Mouse (Mus musculus): ENCODE data around the gene Lrrc2. TPM values are rescaled to one million over a fixed set of nuclear protein-coding genes. Genes with fewer than 3 reads are reported as not detected.

Lrrc2 gene
- total RNA-seq (2021), result under 1 TPM; 0.46 to 0.48 TPM

DNA sequence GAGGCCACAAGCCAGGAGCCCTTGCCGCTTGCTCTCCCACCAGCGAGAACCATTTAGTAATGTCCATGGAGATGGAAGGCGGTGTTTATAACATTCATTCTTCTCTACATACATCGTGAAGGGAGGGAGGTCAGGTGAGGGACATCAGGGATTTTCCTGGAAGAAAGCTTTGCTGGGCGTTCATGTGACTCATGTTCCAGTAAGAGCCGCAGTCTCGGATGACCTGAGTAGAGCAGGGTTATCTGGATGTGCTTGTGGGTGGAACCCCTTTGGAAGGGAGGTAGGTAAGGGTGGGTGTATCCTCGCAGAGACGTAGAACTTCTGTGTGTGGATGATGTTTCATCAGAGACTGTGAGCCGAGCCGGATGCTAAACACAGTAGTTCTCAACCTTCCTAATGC, at the start of gene Lrrc2:
Gene Lrrc2, plus strand, starts transcription at position 149 of the 400 bp plus-strand sequence.
- no peak for DNase-seq
- intact Hi-C loops (cut with DNase I), result loop anchor here (10.0 kb wide), 1 partner anchor 237 kb away; no protein-coding TSS in a partner anchor

DNA sequence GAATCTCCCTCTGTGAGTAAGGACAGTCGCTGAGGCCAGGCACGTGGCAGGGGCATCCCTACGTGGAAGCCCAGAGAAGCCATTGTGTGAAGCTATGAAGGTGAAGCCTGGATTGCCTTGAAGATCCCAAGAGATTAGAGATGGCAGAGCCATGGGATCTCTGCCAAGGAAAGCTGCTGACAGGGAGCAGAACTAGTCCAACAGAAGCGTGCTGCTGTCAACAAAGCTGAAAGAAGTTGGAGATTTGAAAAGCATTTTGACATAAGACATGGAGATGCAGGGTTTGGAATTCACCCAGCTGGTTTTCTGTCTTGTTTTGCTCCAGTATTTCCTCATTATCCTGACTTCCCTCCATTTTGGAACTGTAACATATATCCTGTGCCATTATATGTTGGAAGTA, 49.1 kb upstream of the Lrrc2 start:
- no peak for DNase-seq
- intact Hi-C loops (cut with DNase I), result no loop called here

- DNase-seq, result no peak
- intact Hi-C loops (cut with DNase I), result no loop called here
Observed at GRCm38 (mm10) chr9:110907201-110907837, 44.0 kb upstream of the Lrrc2 start.

- intact Hi-C loops (cut with DNase I), result no loop called here
- no peak for DNase-seq
Observed at GRCm38 (mm10) chr9:110907838-110908630, 43.3 kb upstream of the Lrrc2 start.

DNA sequence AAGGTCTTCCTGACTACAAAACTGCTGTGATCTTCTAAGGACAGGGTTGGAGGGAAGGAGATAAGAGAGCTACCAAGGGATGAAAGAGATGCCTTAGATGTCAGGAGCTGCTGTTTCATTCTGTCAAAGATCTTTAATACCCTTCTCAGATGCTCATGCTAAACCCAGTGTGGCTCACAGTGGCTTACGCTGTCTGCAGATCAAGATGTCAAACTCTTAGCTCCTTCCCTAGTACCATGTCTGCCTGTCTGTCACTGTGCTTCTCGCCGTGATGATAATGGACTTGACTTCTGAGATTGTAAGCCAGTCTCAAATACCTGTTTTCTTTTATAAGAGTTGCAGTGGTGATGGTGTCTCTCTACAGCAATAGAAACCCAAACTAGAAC, 42.7 kb upstream of the Lrrc2 start:
- intact Hi-C loops (cut with DNase I), result no loop called here

DNA sequence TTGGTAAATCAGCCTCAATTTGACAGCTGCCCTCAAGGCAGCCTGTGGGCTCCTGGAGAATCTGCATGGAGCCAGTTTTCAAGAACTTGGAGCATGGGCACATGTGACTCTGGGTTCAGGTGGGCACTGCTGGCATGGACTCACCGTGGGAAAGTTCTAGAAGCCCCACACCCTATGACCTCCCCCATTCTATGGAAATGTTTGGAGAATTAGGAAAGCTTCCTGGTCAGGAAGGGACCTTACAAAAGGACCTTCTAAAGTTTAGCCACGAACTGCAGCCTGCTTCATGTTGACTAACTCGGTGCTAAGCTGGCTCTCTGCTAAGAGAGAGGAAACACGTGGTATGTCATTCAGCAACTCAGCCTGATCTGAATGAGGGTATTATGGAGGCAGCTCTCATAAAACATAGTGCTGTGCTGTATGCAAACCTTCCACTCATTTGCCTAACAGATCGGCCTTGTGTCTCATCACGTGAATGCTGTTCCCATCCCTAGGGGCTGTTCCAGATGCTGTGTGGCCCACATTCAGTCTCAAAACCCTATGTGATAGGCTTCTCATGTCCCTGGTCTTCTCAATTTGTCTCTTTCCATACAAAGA, 41.9 kb upstream of the Lrrc2 start:
- intact Hi-C loops (cut with DNase I), result no loop called here
- no peak for DNase-seq

More for the DNA sequence above, 42.7 kb upstream of the Lrrc2 start:
- DNase-seq, result no peak

DNA sequence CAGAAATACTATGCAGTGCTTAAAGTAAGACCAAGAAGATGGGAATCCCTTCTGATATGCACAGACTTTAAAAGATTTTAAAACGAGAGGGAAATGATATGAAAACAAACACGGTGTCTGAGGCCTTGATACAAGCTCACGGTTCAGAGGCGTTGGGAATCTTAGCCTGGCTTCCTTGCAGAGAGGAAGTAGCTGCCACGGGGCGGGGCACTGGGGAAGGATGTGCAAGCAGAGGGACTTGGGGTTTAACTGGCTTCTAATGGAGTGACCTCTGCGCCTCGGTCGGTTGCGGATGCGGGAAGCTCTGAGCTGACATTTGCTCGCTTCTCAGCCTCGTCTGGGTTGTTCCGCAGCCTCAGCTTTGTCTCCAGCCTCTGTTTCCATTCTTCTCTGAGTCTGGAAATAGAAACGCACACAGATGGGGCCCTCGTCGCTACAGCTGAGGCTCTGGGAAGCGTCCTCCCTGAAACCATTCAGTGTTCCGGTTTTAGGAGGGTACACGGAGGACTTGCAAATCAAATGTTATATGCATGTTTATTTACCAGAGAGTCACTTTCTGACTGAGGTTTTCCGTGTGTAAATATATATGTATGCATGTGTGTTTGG, 36.6 kb upstream of the Lrrc2 start:
- no peak for DNase-seq
- intact Hi-C loops (cut with DNase I), result no loop called here

DNA sequence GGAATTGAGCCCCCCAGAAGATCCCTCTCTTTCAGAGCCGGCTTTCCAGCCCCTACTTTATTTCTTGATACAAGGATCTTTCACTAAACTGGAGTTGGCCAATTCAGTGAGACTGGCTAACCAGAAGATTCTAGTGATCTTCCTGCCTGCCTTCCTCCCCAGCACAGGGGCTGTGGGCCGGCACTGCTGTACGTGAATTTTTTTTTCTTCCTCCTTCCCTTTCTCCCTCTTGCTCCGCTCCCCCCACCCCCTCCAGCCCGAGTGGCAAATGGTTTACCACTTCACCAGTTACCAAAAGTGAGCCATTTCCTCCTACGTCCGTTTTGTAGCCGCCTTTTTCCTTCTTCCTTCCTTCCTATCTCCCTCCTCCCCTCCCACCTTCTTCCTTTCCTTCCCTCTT, 35.9 kb upstream of the Lrrc2 start:
- no peak for DNase-seq
- intact Hi-C loops (cut with DNase I), result no loop called here

DNA sequence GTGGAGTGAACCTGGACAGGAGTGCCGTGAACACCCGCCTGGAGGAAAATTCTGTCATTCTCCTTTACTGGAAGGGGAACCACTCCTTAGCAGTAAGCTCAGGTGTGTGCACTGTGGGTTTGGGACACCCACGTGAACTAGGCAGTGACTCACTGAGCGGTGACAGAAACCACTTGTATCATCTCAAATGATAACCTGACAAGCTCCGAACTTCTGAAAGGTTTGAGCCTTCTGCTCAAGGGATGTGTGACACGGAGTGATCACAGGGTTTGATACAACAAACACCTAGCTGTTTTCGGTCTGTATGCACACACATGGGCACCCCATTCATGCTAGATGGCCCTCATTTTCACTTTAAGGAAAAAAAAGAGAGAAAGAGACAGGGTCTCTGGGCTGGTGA, 34.6 kb upstream of the Lrrc2 start, which contains the start of gene Fam240a:
Gene Fam240a, minus strand, starts transcription at position 76 of the 400 bp plus-strand sequence.
- intact Hi-C loops (cut with DNase I), result no loop called here
- DNase-seq, result no peak

DNA sequence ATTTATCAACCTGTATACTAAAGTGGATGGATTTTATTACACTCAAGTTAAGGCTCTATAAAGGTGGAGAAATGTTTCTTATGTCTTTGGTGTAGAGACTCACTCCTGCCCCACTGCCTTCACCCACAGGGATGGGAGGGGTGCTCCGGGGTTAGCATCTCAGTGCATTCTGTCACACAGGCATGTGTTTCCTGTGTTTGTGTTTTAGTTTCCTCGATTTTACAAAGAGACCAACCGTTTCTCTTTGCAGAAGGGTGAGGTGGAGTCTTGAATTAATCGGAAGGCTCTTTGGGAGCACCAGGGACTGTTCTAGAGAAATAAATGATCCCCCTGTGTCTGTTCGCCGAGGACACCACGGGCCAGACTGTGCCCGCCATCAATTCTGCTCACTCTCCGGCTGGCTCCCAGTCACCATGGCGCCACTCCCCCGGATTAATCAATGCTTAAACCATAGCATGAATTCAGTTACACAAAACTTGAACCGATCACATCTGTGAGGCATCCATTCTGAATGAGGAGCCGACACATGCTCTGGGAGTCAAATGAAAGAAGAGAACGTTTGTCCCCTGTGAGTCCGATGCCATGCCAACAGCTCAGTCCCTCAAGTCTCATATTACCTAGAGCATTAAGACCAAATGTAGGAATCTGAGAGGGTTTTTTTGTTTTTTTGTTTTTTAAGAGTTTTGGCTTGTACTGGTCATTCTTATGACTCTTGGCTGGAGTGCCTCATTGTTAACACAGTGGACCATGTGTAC, 30.5 kb upstream of the Lrrc2 start:
- no peak for DNase-seq
- intact Hi-C loops (cut with DNase I), result no loop called here

- peak; percentile 89 for DNase-seq
- intact Hi-C loops (cut with DNase I), result no loop called here
Observed at GRCm38 (mm10) chr9:110922759-110923158, 28.6 kb upstream of the Lrrc2 start.

GRCm38 (mm10) chr9:110931573-110931972, 19.8 kb upstream of the Lrrc2 start:
- peak; percentile 43 for DNase-seq
- intact Hi-C loops (cut with DNase I), result no loop called here

DNA sequence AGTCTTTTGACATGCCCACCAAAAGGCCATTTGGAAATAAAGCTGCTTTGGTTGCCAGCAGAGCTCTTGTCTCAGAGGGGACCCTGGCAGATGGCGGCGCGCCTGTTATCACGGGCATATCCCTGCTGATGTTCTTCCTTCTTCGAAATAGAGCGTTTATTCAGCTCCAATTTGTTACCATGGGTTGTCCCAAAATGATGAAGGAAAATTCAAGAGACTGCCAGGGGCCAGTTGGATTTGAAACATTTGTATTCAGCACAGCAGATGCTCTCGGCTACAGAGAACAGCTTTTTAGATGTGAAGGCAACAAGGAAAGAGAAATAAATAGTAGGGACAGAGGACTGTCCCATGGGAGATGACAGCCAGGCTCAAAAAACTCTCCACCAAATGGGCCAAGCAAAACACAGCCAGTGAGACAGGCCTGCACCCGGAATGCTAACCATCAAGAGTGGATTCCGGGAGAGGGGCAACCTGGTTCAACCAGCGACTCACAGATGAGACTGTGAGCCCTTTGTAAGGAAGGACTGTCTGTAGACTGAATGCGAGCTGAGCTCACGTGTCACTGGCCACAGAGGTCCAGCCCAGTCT, 17.4 kb upstream of the Lrrc2 start:
- peak; percentile 92 for DNase-seq
- intact Hi-C loops (cut with DNase I), result no loop called here

- no peak for DNase-seq
- intact Hi-C loops (cut with DNase I), result no loop called here
Observed at GRCm38 (mm10) chr9:110935941-110936340, 15.4 kb upstream of the Lrrc2 start.

DNA sequence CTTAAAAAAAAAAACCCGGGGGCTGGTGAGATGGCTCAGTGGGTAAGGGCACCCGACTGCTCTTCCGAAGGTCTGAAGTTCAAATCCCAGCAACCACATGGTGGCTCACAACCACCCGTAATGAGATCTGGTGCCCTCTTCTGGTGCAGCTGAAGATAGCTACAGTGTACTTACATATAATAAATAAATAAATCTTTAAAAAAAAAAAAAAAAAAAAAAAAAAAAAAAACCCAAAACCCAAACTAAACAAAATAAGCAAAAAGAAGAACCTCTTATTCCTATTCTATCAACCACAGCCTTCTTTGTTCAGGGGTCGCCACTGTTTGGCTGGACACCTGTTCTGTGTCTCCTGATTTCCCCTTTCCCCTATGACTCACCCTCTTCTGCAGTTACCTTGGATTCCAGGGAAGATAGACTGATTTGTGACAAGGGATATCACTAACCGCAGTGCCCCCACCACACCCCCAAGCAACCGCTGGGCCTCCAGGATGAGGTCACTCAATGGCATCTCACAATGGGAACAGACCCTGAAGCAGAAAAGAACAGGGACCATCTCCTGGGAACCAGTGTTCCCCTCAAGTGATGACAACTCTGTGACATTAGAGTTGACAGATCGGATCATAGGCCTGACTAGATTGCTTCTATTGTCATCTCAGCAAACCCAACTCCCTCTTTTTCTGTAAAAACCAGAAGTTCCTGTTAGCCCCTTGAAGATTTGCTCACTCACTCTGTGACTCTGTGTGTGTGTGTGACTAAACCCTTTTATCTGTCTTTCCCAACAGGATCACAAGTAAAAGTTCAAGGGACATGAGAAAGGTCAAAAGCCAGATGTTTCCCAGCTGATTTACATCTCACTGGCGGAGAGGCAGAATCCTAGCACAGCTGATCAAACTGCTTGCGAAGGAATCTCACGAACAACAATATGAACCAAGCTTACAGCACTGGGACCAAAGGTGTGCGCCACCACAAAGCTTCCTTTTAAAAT, 13.5 kb upstream of the Lrrc2 start:
- DNase-seq, result no peak
- intact Hi-C loops (cut with DNase I), result no loop called here

DNA sequence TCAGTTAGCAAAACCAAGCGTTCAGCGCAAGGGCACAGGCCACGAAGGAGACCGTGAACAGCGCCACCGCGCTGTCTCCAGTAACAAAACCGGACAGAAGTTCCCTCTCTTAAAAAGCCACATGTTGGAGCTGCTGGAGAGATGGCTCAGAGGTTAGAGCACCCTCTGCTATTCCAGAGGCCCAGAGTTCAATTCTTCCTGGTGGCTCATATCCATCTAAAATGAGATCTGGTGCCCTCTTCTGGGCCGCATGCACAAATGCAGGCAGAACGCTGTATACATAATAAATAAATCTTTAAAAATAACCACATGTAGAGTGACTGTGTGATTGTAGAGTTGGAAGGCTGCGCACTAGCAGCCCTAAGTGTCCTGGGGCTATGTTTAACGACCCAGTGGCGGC, 7.1 kb upstream of the Lrrc2 start:
- intact Hi-C loops (cut with DNase I), result no loop called here
- peak; percentile 9 for DNase-seq

DNA sequence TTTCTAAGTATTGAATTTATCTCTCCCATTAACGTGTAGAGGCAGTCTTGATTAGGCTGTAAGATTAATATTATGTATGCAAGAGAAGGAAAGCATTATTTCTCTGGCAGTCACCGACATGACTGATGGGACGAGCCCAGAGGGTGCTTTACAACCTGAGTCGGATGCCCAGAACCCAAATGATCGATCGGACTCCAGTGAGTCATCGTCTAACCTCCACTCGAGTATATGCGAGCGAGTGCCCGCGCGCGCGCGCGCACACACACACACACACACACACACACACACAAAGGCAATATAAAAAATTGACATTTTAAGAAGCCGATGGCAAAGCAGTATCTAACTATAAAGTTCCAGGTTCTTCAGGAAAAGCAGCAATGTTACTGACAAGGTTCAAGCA, 6.0 kb upstream of the Lrrc2 start:
- intact Hi-C loops (cut with DNase I), result no loop called here
- DNase-seq, result no peak

GRCm38 (mm10) chr9:110945926-110946325, 5.4 kb upstream of the Lrrc2 start, which contains the start of gene Tdgf1:
TSS of gene Tdgf1 (minus strand) at chr9:110946158.
- intact Hi-C loops (cut with DNase I), result no loop called here
- DNase-seq, result no peak

- intact Hi-C loops (cut with DNase I), result no loop called here
- DNase-seq, result peak; percentile 21
Observed at GRCm38 (mm10) chr9:110946548-110947044, 4.7 kb upstream of the Lrrc2 start.
